Mouse (Mus musculus): ENCODE measurements at regions not wholly inside any gene's neighbourhood (a gene's known extent, or its start where the extent isn't known, plus 50 kb on each side); places are given as distances from the start of the nearest gene placed in this dataset.

DNA sequence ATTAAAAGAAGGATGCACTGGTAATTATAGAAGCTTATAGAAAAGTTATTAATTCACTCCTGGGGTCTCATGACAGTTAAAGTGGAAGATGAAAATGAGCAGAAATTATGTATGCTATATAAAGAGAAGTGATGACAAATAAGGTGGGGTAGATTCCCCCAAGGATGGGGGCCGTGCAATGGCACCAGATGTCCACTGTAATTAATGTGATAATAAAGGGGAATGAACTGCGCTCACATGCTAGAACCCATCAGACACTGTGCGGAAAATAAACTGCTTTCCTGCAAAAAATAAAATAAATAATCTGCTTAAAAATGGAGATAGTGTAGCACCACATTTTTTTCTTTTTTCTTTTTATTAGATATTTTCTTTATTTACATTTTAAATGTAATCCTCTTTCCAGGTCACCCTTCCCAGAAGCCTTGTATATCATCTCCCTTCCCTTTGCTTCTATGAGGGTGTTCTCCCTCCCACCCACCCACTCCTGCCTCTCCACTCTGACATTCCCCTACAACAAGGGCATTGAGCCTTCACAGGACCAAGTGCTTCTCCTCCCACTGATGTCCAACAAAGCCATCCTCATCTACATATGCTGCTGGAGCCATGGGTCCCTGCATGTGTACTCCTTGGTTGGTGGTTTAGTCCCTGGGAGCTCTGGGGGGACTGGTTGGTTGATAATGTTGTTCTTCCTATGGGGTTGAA lies 934.0 kb upstream of the Pcdh20 start:
- DNase-seq (ENCODE audit: low read depth, low spot score) (no peak), ATAC-seq (no peak)
- peaks cover 10% of the 10 kb centered on the region for H3K27me3 ChIP-seq
- CTCF ChIA-PET = no interaction called here
- POLR2A ChIA-PET = no interaction called here
- in situ Hi-C loops (cut with MboI; ENCODE audit: low pct_unique_long_range_greater_than_20kb) = no loop called here
- TF ChIP-seq CTCF (IDR thresholded peaks at IDR 0.05) = no peak

GRCm38 (mm10) chr14:89402568-89403339 lies 931.6 kb upstream of the Pcdh20 start:
- in situ Hi-C loops (cut with MboI; ENCODE audit: low pct_unique_long_range_greater_than_20kb) = no loop called here
- ATAC-seq (no peak), DNase-seq (ENCODE audit: low read depth, low spot score) (no peak)
- POLR2A ChIA-PET = no interaction called here
- no peak for TF ChIP-seq CTCF (IDR thresholded peaks at IDR 0.05)
- CTCF ChIA-PET = no interaction called here
- H3K27me3 ChIP-seq = peaks cover 10% of the 10 kb centered on the region

- H3K27me3 ChIP-seq = peaks cover 3% of the 10 kb centered on the region
- TF ChIP-seq CTCF (IDR thresholded peaks at IDR 0.05) = no peak
- in situ Hi-C loops (cut with MboI; ENCODE audit: low pct_unique_long_range_greater_than_20kb) = no loop called here
- DNase-seq (ENCODE audit: low read depth, low spot score) (no peak), ATAC-seq (no peak)
- POLR2A ChIA-PET = no interaction called here
- CTCF ChIA-PET = no interaction called here
These were observed 886.0 kb upstream of the Pcdh20 start for GRCm38 (mm10) chr14:89357050-89357749.

- ChIA-PET CTCF (no interaction called here), POLR2A (no interaction called here)
- TF ChIP-seq CTCF (IDR thresholded peaks at IDR 0.05) = peak; percentile 24
- in situ Hi-C loops (cut with MboI; ENCODE audit: low pct_unique_long_range_greater_than_20kb) = no loop called here
- DNase-seq (ENCODE audit: low read depth, low spot score) = no peak
- H3K27me3 ChIP-seq = peaks cover 8% of the 10 kb centered on the region
- ATAC-seq = no peak
These were observed 876.8 kb upstream of the Pcdh20 start for GRCm38 (mm10) chr14:89347972-89348371.

- ChIA-PET CTCF (no interaction called here), POLR2A (no interaction called here)
- in situ Hi-C loops (cut with MboI; ENCODE audit: low pct_unique_long_range_greater_than_20kb) = no loop called here
- H3K27me3 ChIP-seq = no peaks in the 10 kb centered on the region
- no peak for DNase-seq (ENCODE audit: low read depth, low spot score)
- TF ChIP-seq CTCF (IDR thresholded peaks at IDR 0.05) = no peak
- no peak for ATAC-seq
These were observed 853.9 kb upstream of the Pcdh20 start for GRCm38 (mm10) chr14:89325116-89325515.

DNA sequence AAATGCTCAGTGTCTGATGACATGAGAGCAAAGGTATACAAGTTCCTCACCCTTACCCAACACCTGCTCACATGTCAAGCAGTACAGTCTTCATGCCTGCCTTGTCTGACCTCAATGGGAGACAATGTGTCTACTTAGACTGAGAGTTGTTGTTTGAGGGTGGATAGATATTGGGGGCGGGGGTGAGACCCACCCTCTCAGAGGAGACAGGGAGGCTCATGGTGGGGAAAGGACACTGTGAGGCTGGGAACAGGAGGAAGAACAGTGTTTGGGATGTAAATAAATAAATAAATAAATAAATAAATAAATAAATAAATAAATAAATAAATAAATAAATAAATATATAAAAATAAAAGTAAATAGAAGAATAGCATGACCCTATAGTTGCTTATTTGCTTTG lies 837.3 kb upstream of the Pcdh20 start:
- DNase-seq (ENCODE audit: low read depth, low spot score) = no peak
- ChIA-PET CTCF (no interaction called here), POLR2A (no interaction called here)
- in situ Hi-C loops (cut with MboI; ENCODE audit: low pct_unique_long_range_greater_than_20kb) = no loop called here
- ATAC-seq = no peak
- H3K27me3 ChIP-seq = no peaks in the 10 kb centered on the region
- TF ChIP-seq CTCF (IDR thresholded peaks at IDR 0.05) = no peak
